Mouse (Mus musculus) small intestine, adult 2 months (tissue): ENCODE results near the gene B3galnt1. TPM values are rescaled to one million over a fixed set of nuclear protein-coding genes. Genes with fewer than 3 reads are reported as not detected.
"Not testable (repeated sequence)": the region's sequence is repeated elsewhere in the genome, so short reads cannot be mapped to it uniquely, and the experiment has no call there.

Experiments used
- H3K27ac ChIP-seq: fragments of 200-500 bp; 2 replicates; pipeline ENCODE4 v1.5.1; 2012; ENCODE audit warnings: low read depth, low read length, control low read depth, inconsistent platforms; ENCODE audit not compliant: insufficient read depth
- H3K27me3 ChIP-seq: fragments of 200-500 bp; 2 replicates; pipeline ENCODE4 v1.6.1; 2012; ENCODE audit warnings: mild to moderate bottlenecking, moderate library complexity, low read length, inconsistent platforms; ENCODE audit not compliant: control insufficient read depth, insufficient read depth
- H3K36me3 ChIP-seq: fragments of 200-500 bp; 2 replicates; pipeline ENCODE4 v1.6.1; 2012; ENCODE audit warnings: mild to moderate bottlenecking, low read length, control low read depth, inconsistent platforms; ENCODE audit not compliant: control insufficient read depth, insufficient read depth
- H3K4me1 ChIP-seq: fragments of 200-500 bp; 2 replicates; pipeline ENCODE4 v1.6.1; 2012; ENCODE audit warnings: low read length, inconsistent platforms, mixed read lengths; ENCODE audit not compliant: control insufficient read depth, insufficient read depth, insufficient read length
- H3K4me3 ChIP-seq: fragments of 200-500 bp; 2 replicates; pipeline ENCODE4 v1.5.1; 2012; ENCODE audit warnings: low read depth, mild to moderate bottlenecking, control low read depth, inconsistent platforms, low read length, moderate library complexity
- CTCF ChIP-seq: fragments of 200-500 bp; IDR thresholded peaks from 2 replicates; pipeline ENCODE4 v1.5.1; 2012; ENCODE audit warnings: low read depth, mild to moderate bottlenecking, control low read depth, inconsistent platforms, low read length, moderate library complexity, mixed read lengths; ENCODE audit not compliant: insufficient replicate concordance, insufficient read length; ENCODE audit errors: extremely low read depth
- POLR2A ChIP-seq: fragments of 200-500 bp; IDR thresholded peaks from 2 replicates; pipeline ENCODE4 v1.6.1; 2012; ENCODE audit warnings: low read depth, mild to moderate bottlenecking, control low read depth, inconsistent platforms, low read length, moderate library complexity
- WGBS: fragments of 180-500 bp; shearing (Covaris S2); methylation state at CpG from one replicate; pipeline ENCODE4 v1.1.7; 2018; 5-methylcytosine and 5-hydroxymethylcytosine counted together
- polyA plus RNA-seq: library from polyadenylated mRNA; depleted of rRNA; stranded (reverse); fragments of >200 nt; gene quantifications from 2 replicates; pipeline ENCODE4 v1.2.3, GENCODE M21; 2012

Gene B3galnt1
- polyA plus RNA-seq, 1 experiment: 2.6 TPM

- no peaks in the 10 kb centered on the region for H3K36me3 ChIP-seq
- 84% methylated on average over 8 of the region's 8 CpGs for WGBS
- no peak overlapping the region for H3K27ac ChIP-seq
- H3K4me3 ChIP-seq: no peak overlapping the region
- peaks cover 4% of the 10 kb centered on the region for H3K27me3 ChIP-seq
- TF ChIP-seq POLR2A (no peak), CTCF (no peak)
- peaks cover 2% of the 10 kb centered on the region for H3K4me1 ChIP-seq
These were observed 5.3 kb downstream of the B3galnt1 start for GRCm38 (mm10) chr3:69593426-69593825.

- no peak overlapping the region for H3K4me3 ChIP-seq
- H3K27ac ChIP-seq: no peak overlapping the region
These were observed 10.5 kb downstream of the B3galnt1 start for GRCm38 (mm10) chr3:69588101-69588760.

GRCm38 (mm10) chr3:69583798-69584197 is 15.0 kb downstream of the B3galnt1 start:
- 34% methylated on average over 1 of the region's 1 CpGs for WGBS

More at GRCm38 (mm10) chr3:69588101-69588760, 10.5 kb downstream of the B3galnt1 start:
- no peak for TF ChIP-seq CTCF
- TF ChIP-seq POLR2A: no peak
- 50% methylated on average over 10 of the region's 10 CpGs for WGBS
- Histone ChIP-seq H3K4me1 (no peaks in the 10 kb centered on the region), H3K36me3 (no peaks in the 10 kb centered on the region), H3K27me3 (no peaks in the 10 kb centered on the region)

GRCm38 (mm10) chr3:69578791-69579190 is 20.0 kb downstream of the B3galnt1 start:
- Histone ChIP-seq H3K27me3 (no peaks in the 10 kb centered on the region), H3K4me3 (no peak overlapping the region), H3K4me1 (no peaks in the 10 kb centered on the region), H3K27ac (no peak overlapping the region), H3K36me3 (no peaks in the 10 kb centered on the region)
- no peak for TF ChIP-seq CTCF
- no peak for TF ChIP-seq POLR2A
- 92% methylated on average over 1 of the region's 1 CpGs for WGBS

More at GRCm38 (mm10) chr3:69583798-69584197, 15.0 kb downstream of the B3galnt1 start:
- H3K36me3 ChIP-seq: no peaks in the 10 kb centered on the region
- no peaks in the 10 kb centered on the region for H3K27me3 ChIP-seq
- TF ChIP-seq POLR2A (no peak), CTCF (no peak)
- no peak overlapping the region for H3K27ac ChIP-seq
- H3K4me3 ChIP-seq: no peak overlapping the region
- no peaks in the 10 kb centered on the region for H3K4me1 ChIP-seq

GRCm38 (mm10) chr3:69576715-69577114 is 22.0 kb downstream of the B3galnt1 start:
- Histone ChIP-seq H3K4me3 (no peak overlapping the region), H3K36me3 (no peaks in the 10 kb centered on the region), H3K27ac (no peak overlapping the region), H3K27me3 (no peaks in the 10 kb centered on the region), H3K4me1 (no peaks in the 10 kb centered on the region)
- no peak for TF ChIP-seq POLR2A
- 68% methylated on average over 3 of the region's 3 CpGs for WGBS

- no peaks in the 10 kb centered on the region for H3K36me3 ChIP-seq
- H3K27ac ChIP-seq: no peak overlapping the region
- 93% methylated on average over 11 of the region's 11 CpGs for WGBS
- H3K27me3 ChIP-seq: no peaks in the 10 kb centered on the region
- no peaks in the 10 kb centered on the region for H3K4me1 ChIP-seq
- TF ChIP-seq POLR2A: no peak
- no peak for TF ChIP-seq CTCF
- no peak overlapping the region for H3K4me3 ChIP-seq
These were observed 23.2 kb downstream of the B3galnt1 start for GRCm38 (mm10) chr3:69575577-69575976.

- WGBS: 85% methylated on average over 5 of the region's 5 CpGs
- no peak overlapping the region for H3K4me3 ChIP-seq
- no peaks in the 10 kb centered on the region for H3K36me3 ChIP-seq
- no peaks in the 10 kb centered on the region for H3K27me3 ChIP-seq
- TF ChIP-seq CTCF (no peak), POLR2A (no peak)
- no peak overlapping the region for H3K27ac ChIP-seq
- H3K4me1 ChIP-seq: no peaks in the 10 kb centered on the region
These were observed 26.2 kb downstream of the B3galnt1 start for GRCm38 (mm10) chr3:69572561-69572960.

- not testable (repeated sequence) for H3K4me3 ChIP-seq, H3K4me1 ChIP-seq, H3K27me3 ChIP-seq, H3K27ac ChIP-seq, H3K36me3 ChIP-seq
- WGBS: 83% methylated on average over 1 of the region's 1 CpGs
These were observed 33.2 kb downstream of the B3galnt1 start for GRCm38 (mm10) chr3:69565586-69565985.
